Mouse (Mus musculus): Measurements from ENCODE around the gene Olfr1477.
"Not testable (repeated sequence)": the region's sequence is repeated elsewhere in the genome, so short reads cannot be mapped to it uniquely, and the experiment has no call there.

Gene Olfr1477

DNA sequence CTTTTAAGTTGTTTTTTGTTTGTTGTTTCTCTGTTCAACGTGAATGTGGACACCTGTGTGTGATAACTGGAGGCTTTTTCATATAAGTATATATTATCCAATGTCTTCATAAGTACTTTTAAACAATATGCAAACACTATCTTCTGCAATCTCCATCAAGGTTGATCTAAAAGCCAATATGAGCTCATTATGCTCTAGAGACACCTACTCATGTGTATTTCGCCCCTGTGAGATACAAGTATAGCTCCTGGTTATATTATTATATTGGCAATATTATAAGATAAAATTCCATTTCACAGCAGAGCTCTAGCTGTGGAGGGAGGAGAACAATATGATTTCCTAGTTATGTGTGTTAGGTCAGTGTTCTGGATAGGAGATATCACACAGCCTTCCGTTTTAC lies at the start of gene Olfr1477:
TSS of gene Olfr1477 (plus strand) at position 301 of the 400 bp plus-strand sequence.
- no peak for DNase-seq (ENCODE audit: low spot score)

DNA sequence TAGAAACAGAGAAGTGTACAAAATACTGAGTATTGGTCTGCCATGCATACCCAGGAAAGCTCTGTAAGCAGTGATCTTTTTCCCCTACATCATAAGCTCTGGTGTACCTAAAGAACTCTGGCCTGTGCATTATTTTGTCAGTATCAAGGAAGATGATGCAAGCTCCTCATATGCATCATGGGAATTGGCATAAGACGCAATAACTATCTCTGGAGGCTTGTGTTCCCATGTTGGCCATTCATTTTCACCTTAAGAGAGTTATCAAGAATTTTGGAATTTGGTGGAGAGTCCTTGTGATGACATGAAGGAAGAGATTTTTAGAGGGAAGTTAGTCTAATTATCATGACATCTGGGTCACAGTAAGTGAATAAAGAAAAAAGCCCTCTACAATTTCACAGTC lies 44.4 kb upstream of the Olfr1477 start, which contains the start of gene Olfr1472:
TSS of gene Olfr1472 (minus strand) at position 101 of the 400 bp plus-strand sequence.
- no peak for DNase-seq (ENCODE audit: low spot score)

DNA sequence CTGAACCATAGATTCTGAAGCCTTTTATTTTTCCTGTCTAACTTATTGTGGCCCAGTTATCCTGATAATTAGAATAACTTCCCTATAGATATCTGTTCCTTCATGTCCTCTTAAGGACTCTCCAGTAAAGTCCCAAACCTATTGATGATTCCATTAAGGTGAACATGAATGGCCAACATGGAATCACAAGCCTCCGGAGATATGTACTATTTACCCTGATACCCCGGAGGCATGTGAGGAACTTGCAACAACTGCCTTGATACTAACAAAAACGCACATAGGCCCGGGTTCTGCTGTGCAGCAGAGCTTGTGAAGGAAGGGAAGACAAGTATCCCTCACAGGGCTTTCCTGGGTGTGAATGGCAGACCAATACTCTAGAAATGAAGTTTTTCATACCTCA lies 31.1 kb upstream of the Olfr1477 start, which contains the start of gene Olfr1474:
TSS of gene Olfr1474 (plus strand) at position 301 of the 400 bp plus-strand sequence.
- DNase-seq (ENCODE audit: low spot score) = not testable (repeated sequence)

DNA sequence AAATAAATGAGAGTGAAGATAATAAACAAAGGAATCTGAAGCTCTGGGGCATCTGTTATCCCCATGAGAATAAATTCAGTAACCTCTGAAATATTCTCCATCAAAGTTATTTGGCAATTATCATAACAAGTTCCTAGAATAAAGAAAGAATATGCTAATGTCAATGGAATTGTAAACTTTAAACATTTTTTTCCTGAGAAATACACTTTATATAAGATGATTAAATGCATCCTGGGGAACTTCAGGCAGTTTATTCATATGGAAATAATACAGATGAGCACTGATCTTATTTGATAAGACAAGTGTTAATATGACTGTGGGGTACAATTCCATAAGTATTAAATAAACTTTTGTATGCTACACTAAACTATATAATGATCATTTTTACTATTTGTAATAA lies 20.2 kb upstream of the Olfr1477 start, which contains the start of gene Olfr1475:
TSS of gene Olfr1475 (minus strand) at position 101 of the 400 bp plus-strand sequence.
- no peak for DNase-seq (ENCODE audit: low spot score)

DNA sequence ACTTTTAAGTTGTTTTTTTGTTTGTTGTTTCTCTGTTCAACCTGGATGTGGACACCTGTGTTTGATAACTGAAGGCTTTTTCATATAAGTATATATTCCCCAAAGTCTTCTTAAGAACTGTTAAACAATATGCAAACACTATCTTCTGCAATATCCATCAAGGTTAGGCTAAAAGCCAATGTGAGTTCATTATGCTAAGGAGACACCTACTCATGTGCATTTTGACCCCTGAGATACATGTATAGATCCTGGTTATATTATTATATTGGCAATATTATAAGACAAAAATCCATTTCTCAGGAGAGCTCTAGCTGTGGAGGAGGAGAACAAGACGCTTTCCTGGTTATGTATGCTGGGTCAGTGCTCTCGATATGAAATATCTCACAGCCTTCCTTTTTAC lies 27.3 kb downstream of the Olfr1477 start, which contains the start of gene Olfr1480:
TSS of gene Olfr1480 (plus strand) at position 301 of the 400 bp plus-strand sequence.
- DNase-seq (ENCODE audit: low spot score) = no peak
